Mouse (Mus musculus): ENCODE results near the gene Lrrc75b.
"Not testable (repeated sequence)": the region's sequence is repeated elsewhere in the genome, so short reads cannot be mapped to it uniquely, and the experiment has no call there.

Lrrc75b gene

GRCm38 (mm10) chr10:75530322-75530721 lies 29.8 kb downstream of the Lrrc75b start:
- no peak for DNase-seq

- DNase-seq = not testable (repeated sequence)
Observed at GRCm38 (mm10) chr10:75525450-75525849, 34.7 kb downstream of the Lrrc75b start.

- DNase-seq = no peak
Observed at GRCm38 (mm10) chr10:75521643-75522042, 38.5 kb downstream of the Lrrc75b start.

GRCm38 (mm10) chr10:75520581-75520980 lies 39.5 kb downstream of the Lrrc75b start:
- DNase-seq = no peak

- peak; percentile 95 for DNase-seq
Observed at GRCm38 (mm10) chr10:75517758-75518143, 42.4 kb downstream of the Lrrc75b start, which contains the start of gene Gucd1. Gene Gucd1 (minus strand): TSS chr10:75517972.

- DNase-seq = peak; percentile 89
Observed at GRCm38 (mm10) chr10:75517073-75517757, 42.9 kb downstream of the Lrrc75b start, which contains the start of gene Snrpd3. Gene Snrpd3 (plus strand): TSS chr10:75517551.

- peak; percentile 12 for DNase-seq
Observed at GRCm38 (mm10) chr10:75516724-75517072, 43.4 kb downstream of the Lrrc75b start.

GRCm38 (mm10) chr10:75516038-75516723 lies 43.9 kb downstream of the Lrrc75b start:
- no peak for DNase-seq

GRCm38 (mm10) chr10:75515216-75516037 lies 44.7 kb downstream of the Lrrc75b start:
- no peak for DNase-seq

GRCm38 (mm10) chr10:75514361-75514760 lies 45.8 kb downstream of the Lrrc75b start:
- DNase-seq = no peak

- no peak for DNase-seq
Observed at GRCm38 (mm10) chr10:75513306-75514067, 46.6 kb downstream of the Lrrc75b start.

- DNase-seq = no peak
Observed at GRCm38 (mm10) chr10:75512796-75513195, 47.3 kb downstream of the Lrrc75b start.

- DNase-seq = no peak
Observed at GRCm38 (mm10) chr10:75511897-75512296, 48.2 kb downstream of the Lrrc75b start.

- no peak for DNase-seq
Observed at GRCm38 (mm10) chr10:75511060-75511459, 49.1 kb downstream of the Lrrc75b start.

- DNase-seq = no peak
Observed at GRCm38 (mm10) chr10:75510446-75510845, 49.7 kb downstream of the Lrrc75b start.

- DNase-seq = not testable (repeated sequence)
Observed at GRCm38 (mm10) chr10:75505928-75506327, 54.2 kb downstream of the Lrrc75b start.

- no peak for DNase-seq
Observed at GRCm38 (mm10) chr10:75505130-75505495, 55.0 kb downstream of the Lrrc75b start.

- no peak for DNase-seq
Observed at GRCm38 (mm10) chr10:75504234-75505129, 55.6 kb downstream of the Lrrc75b start.

- DNase-seq = no peak
Observed at GRCm38 (mm10) chr10:75503692-75504091, 56.4 kb downstream of the Lrrc75b start.

GRCm38 (mm10) chr10:75501641-75502040 lies 58.5 kb downstream of the Lrrc75b start:
- no peak for DNase-seq

GRCm38 (mm10) chr10:75500345-75500744 lies 59.8 kb downstream of the Lrrc75b start:
- no peak for DNase-seq

Measured in right cerebral cortex, postnatal 25 days (tissue).